ENCODE assay signal across 17 mouse cellular contexts in genomic region chr12:92280470-92280869, GRCm38 (mm10).
"Had no signal": no experiment of that assay in that cellular context is flagged by ENCODE, and none has a peak within 500 bp of the region (broad histone marks: within the 10 kb centered on the region; RNA-seq: fewer than 3 reads in every experiment).

No protein-coding gene starts in this region.

- H3K27me3 ChIP-seq: lung, embryonic 15.5 days; megakaryocyte, embryonic 14.5 days; midbrain, embryonic 13.5 days; midbrain, embryonic 15.5 days; neural tube, embryonic 12.5 days; stomach, embryonic 15.5 days had no signal

- H3K9me3 ChIP-seq: lung, embryonic 15.5 days; midbrain, embryonic 13.5 days; midbrain, embryonic 15.5 days; neural tube, embryonic 12.5 days; stomach, embryonic 15.5 days had no signal

- DNase-seq: lung, adult 2 months; lung, postnatal 14 days; lung, postnatal 36 days; right cerebral cortex, postnatal 14 days; thymus, adult 2 months; thymus, postnatal 25 days; thymus, postnatal 4 days had no signal

- H3K36me3 ChIP-seq: lung, embryonic 15.5 days; midbrain, embryonic 13.5 days; midbrain, embryonic 15.5 days; neural tube, embryonic 12.5 days; stomach, embryonic 15.5 days had no signal

- H3K4me1 ChIP-seq: lung, embryonic 15.5 days; megakaryocyte, embryonic 14.5 days; midbrain, embryonic 13.5 days; midbrain, embryonic 15.5 days; neural tube, embryonic 12.5 days; stomach, embryonic 15.5 days had no signal

- H3K4me2 ChIP-seq: lung, embryonic 15.5 days; midbrain, embryonic 11.5 days; midbrain, embryonic 13.5 days; midbrain, embryonic 15.5 days; neural tube, embryonic 12.5 days; stomach, embryonic 15.5 days had no signal

- H3K27ac ChIP-seq: lung, embryonic 15.5 days; macrophage; midbrain, embryonic 13.5 days; midbrain, embryonic 15.5 days; neural tube, embryonic 12.5 days; stomach, embryonic 15.5 days; stomach, postnatal 0 days had no signal

- ATAC-seq: lung, postnatal 0 days; midbrain, embryonic 13.5 days; midbrain, embryonic 15.5 days had no signal

- H3K4me3 ChIP-seq: lung, embryonic 15.5 days; megakaryocyte, embryonic 14.5 days; midbrain, embryonic 13.5 days; midbrain, embryonic 15.5 days; neural tube, embryonic 12.5 days; stomach, embryonic 15.5 days had no signal

- H3K9ac ChIP-seq: lung, embryonic 15.5 days; midbrain, embryonic 13.5 days; midbrain, embryonic 15.5 days; neural tube, embryonic 12.5 days; stomach, embryonic 15.5 days had no signal
